Mouse (Mus musculus) embryonic fibroblast, embryonic 13.5 days (primary cell): ENCODE results near the gene Bcdin3d. TPM values are rescaled to one million over a fixed set of nuclear protein-coding genes. Genes with fewer than 3 reads are reported as not detected.

Experiments
- H3K27ac ChIP-seq: 2 replicates; pipeline ENCODE4 v1.5.1; 2012; ENCODE audit warnings: low read length, control low read depth, inconsistent platforms; ENCODE audit not compliant: insufficient read depth
- H3K4me1 ChIP-seq: 2 replicates; pipeline ENCODE4 v1.6.1; 2011; ENCODE audit warnings: low read length; ENCODE audit not compliant: control insufficient read depth, insufficient read depth
- H3K4me3 ChIP-seq: 2 replicates; pipeline ENCODE4 v1.5.1; 2011; ENCODE audit warnings: mild to moderate bottlenecking, control low read depth, low read length; ENCODE audit not compliant: insufficient read depth
- CTCF ChIP-seq: IDR thresholded peaks from 2 replicates; pipeline ENCODE4 v1.5.1; 2011; ENCODE audit warnings: mild to moderate bottlenecking, control low read depth, low read length, moderate library complexity, borderline replicate concordance; ENCODE audit not compliant: insufficient read depth
- POLR2A ChIP-seq: IDR thresholded peaks from 2 replicates; pipeline ENCODE4 v1.6.1; 2011; ENCODE audit warnings: low read depth, mild to moderate bottlenecking, control low read depth, low read length, moderate library complexity
- polyA plus RNA-seq: library from polyadenylated mRNA; stranded (reverse); fragments of >200 nt; gene quantifications from 2 replicates; pipeline ENCODE4 v1.2.4, GENCODE M21; 2011; ENCODE audit warnings: low read depth; ENCODE audit not compliant: missing spikeins, insufficient read length

Gene Bcdin3d
- polyA plus RNA-seq, 1 experiment = 5.8 TPM

DNA sequence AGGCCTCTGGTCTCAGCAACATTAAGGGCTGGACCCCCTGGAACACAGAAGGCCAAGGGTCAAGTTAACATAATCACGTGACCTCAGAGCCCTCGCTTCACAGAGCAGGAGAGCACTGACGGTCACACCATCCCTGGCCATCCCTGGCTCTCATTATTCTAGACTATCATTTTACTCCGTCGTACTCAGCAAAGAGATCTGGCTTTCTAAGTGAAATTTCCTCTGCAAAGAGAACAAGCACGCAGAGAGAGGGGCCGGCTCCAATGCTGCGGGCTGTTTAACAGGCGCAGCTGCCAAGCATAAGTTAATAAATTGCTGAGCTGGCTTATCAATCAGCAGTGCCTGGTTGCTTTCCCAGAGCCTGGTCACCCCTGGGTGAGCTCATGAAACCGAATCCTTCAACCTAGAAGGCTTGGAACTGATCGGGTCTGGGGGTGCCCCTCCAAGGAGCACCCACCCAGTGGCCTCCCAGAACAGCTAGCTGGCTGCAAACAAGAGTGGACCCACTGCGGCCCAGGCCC is 27.8 kb upstream of the Bcdin3d start:
- Histone ChIP-seq H3K4me1 (peaks cover 12% of the 10 kb centered on the region), H3K4me3 (no peak overlapping the region)

GRCm38 (mm10) chr15:99501292-99502260 is 27.0 kb upstream of the Bcdin3d start:
- TF ChIP-seq CTCF (no peak), POLR2A (no peak)
- Histone ChIP-seq H3K4me1 (peaks cover 12% of the 10 kb centered on the region), H3K27ac (peak overlapping the region; percentile 20; the same call in 1 of the 2 replicates)

More for the DNA sequence above, 27.8 kb upstream of the Bcdin3d start:
- peak overlapping the region; percentile 20; the same call in 1 of the 2 replicates for H3K27ac ChIP-seq
- TF ChIP-seq CTCF = no peak
- TF ChIP-seq POLR2A = no peak

DNA sequence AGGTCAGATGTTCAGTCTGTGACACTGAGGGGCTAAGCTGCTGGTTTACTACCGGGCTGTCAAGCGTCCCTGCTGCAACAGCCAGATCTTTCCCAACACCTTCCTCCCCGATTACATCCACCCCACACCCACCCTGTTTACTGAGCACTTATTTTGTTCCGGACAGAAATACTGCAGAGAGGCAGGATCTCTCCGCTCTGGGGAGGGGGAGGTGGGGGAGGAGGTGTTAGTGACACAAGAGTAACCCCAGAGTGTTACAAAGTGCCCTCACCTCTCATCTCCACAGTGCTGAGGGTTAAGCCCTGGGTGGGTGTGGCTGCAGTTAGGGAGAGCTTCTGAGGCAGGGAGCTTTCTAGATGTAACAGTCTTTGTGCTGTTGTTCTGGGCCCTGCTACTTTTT is 25.8 kb upstream of the Bcdin3d start:
- no peak for TF ChIP-seq POLR2A
- TF ChIP-seq CTCF = no peak
- Histone ChIP-seq H3K4me1 (peaks cover 6% of the 10 kb centered on the region; the same call in 1 of the 2 replicates), H3K4me3 (no peak overlapping the region), H3K27ac (no peak overlapping the region)

More at GRCm38 (mm10) chr15:99501292-99502260, 27.0 kb upstream of the Bcdin3d start:
- H3K4me3 ChIP-seq = no peak overlapping the region

DNA sequence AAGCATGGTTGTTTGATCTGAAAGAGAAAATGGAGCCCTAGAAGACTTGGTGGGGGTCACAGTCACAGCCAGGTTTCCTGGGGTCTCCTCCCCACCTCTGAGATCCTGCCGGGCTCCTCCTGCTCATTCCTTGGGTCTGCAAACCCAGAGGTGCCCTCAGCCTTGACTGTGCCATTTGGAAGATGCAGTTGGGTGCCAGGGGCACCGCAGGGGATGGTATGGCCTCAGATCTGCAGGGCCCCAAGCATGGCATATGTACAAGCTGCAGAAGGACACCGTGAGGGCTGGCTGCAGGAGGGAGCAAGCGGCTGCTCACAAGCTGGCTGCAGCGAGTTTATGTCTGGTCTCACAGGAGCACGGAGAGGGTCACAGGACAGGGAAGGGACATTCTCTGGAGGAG is 25.2 kb upstream of the Bcdin3d start:
- Histone ChIP-seq H3K4me1 (peaks cover 3% of the 10 kb centered on the region; the same call in 1 of the 2 replicates), H3K4me3 (no peak overlapping the region), H3K27ac (no peak overlapping the region)
- no peak for TF ChIP-seq POLR2A

DNA sequence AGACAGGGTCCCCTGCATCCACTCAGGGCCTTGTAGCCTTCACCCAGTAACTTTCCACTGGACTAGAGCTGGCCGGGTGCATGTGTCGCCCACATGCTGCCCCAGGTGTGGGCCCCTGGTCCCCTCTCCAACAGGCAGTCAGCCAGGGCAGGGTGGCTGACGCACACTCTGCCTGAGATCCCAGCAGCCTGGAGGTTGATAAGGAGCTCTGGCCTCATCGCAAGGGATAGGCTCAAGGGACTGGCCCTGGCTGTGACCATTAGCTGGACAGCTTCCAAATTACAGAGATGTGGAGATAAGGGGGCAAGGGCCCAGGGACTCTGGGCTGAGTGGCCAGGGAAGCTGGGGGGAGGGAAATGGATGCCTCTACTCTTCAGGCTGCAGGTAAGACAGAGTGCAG is 24.3 kb upstream of the Bcdin3d start:
- TF ChIP-seq POLR2A (no peak), CTCF (no peak)
- Histone ChIP-seq H3K27ac (no peak overlapping the region), H3K4me1 (peaks cover 3% of the 10 kb centered on the region; the same call in 1 of the 2 replicates), H3K4me3 (no peak overlapping the region)

DNA sequence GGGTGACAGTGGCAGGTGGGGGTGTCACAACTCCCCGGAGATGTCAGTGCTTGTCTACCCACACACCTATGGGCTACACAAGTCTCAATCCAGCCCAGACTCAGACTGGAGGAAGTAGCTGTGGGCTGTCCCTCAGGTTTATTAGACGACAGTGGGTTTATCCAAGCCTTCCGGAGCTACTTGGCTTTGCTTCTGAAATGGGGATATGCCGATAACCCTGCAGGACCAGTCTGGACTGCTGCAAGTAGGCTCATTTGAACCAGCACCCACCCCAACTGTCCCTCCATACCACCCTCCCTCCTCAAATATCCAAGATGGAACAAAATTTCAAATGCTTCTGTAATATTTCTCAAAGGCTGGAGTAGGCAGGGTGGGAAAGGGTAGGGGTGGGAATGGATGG is 23.8 kb upstream of the Bcdin3d start:
- H3K27ac ChIP-seq = no peak overlapping the region
- H3K4me3 ChIP-seq = no peak overlapping the region
- H3K4me1 ChIP-seq = peaks cover 3% of the 10 kb centered on the region; the same call in 1 of the 2 replicates
- no peak for TF ChIP-seq CTCF
- TF ChIP-seq POLR2A = no peak

DNA sequence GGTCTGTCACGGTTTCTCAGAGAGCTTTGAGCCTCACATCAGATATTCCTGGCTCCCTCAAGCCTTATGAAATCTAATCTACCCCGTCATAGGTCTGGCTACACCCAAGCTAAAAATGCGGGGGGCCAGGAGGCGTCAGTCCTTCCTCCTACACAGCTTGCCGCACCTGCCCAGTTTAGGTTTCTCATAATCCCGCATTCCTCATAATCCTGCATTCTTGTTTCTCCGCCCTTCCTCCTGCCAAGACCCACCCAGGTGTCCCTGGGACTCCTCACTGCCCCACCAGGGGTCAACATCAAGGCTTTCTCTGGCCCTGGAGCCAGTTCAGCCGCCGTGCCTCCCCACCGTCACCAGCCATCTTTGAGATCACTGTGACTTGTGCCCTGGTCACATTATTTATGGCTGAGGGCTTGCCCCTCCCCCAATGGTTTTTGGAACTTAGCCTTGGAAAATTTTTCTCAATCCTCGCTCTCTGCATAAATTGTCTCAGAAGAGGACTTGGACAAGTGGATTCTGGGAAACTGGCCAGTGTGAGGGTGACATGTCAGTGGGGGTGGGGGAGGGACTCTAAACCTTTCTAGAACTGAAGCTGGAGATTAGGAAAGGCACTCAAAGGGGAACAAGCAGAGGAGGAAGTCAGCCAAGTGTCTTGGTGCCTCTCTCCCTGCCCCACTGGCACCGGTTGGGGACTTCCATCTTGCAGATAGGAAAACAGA is 23.2 kb upstream of the Bcdin3d start:
- TF ChIP-seq CTCF (no peak), POLR2A (no peak)
- H3K4me3 ChIP-seq = no peak overlapping the region
- peak overlapping the region; percentile 41 for H3K27ac ChIP-seq
- peaks cover 3% of the 10 kb centered on the region; the same call in 1 of the 2 replicates for H3K4me1 ChIP-seq

GRCm38 (mm10) chr15:99497061-99497460 is 22.5 kb upstream of the Bcdin3d start:
- Histone ChIP-seq H3K4me3 (no peak overlapping the region), H3K27ac (peak overlapping the region; percentile 41), H3K4me1 (peaks cover under 1% of the 10 kb centered on the region; the same call in 1 of the 2 replicates)
- TF ChIP-seq CTCF (0 out of 2 replicates have a peak, but pooled peaks have one; percentile 23), POLR2A (no peak)

GRCm38 (mm10) chr15:99484745-99485144 is 10.2 kb upstream of the Bcdin3d start:
- Histone ChIP-seq H3K27ac (no peak overlapping the region), H3K4me1 (no peaks in the 10 kb centered on the region), H3K4me3 (no peak overlapping the region)
- TF ChIP-seq POLR2A (no peak), CTCF (no peak)

GRCm38 (mm10) chr15:99475814-99476213 is 1.3 kb upstream of the Bcdin3d start:
- Histone ChIP-seq H3K4me1 (no peaks in the 10 kb centered on the region), H3K27ac (no peak overlapping the region), H3K4me3 (no peak overlapping the region)
- TF ChIP-seq POLR2A (no peak; the same call in 1 of the 2 replicates), CTCF (no peak)
